Mouse (Mus musculus) stomach, postnatal 0 days (tissue): ENCODE measurements around the gene Dynll1.

Source experiments
- CTCF ChIP-seq: IDR thresholded peaks from 2 replicates; pipeline ENCODE4 v1.5.1; 2016; ENCODE audit warnings: antibody characterized with exemption, low read depth, mild to moderate bottlenecking, moderate library complexity
- EP300 ChIP-seq: optimal IDR thresholded peaks from 2 replicates; pipeline ENCODE3; 2016; ENCODE audit warnings: antibody characterized with exemption

GRCm38 (mm10) chr5:115255472-115255871, 45.3 kb downstream of the Dynll1 start:
- TF ChIP-seq CTCF (no peak), EP300 (no peak)
